Mouse (Mus musculus) megakaryocyte, embryonic 14.5 days (primary cell): ENCODE data around the gene Ipo11.

Experiments
- FLI1 ChIP-seq: IDR thresholded peaks from 2 replicates; pipeline ENCODE4 v1.6.1; 2012; ENCODE audit warnings: low read length, inconsistent platforms, mixed read lengths
- GATA1 ChIP-seq: IDR thresholded peaks from 3 replicates; pipeline ENCODE4 v1.6.1; 2012; ENCODE audit warnings: mixed read lengths, low read length, inconsistent platforms, borderline replicate concordance

DNA sequence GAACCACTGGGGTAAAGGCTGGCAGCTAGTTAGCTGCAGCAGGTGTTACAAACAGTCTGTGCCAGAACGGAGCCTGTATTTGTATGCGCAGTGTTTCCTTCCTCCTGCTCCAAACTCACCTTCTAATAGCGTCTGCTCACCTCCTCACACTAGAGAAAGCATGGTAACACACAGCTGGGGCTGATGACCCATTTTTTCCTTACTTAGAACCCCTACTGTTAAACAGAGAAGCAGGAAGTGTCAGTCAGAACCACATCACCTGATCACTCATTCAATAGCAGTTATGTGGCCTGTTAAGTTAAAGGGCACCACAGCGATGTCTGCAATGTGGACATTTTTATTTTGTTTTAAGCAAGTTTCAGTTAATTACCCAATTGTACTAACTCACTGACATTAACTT lies 20.8 kb upstream of the Ipo11 start:
- TF ChIP-seq GATA1 (no peak), FLI1 (no peak)
